Mouse (Mus musculus): ENCODE measurements at regions not wholly inside any gene's neighbourhood (a gene's known extent, or its start where the extent isn't known, plus 50 kb on each side); places are given as distances from the start of the nearest gene placed in this dataset.

DNA sequence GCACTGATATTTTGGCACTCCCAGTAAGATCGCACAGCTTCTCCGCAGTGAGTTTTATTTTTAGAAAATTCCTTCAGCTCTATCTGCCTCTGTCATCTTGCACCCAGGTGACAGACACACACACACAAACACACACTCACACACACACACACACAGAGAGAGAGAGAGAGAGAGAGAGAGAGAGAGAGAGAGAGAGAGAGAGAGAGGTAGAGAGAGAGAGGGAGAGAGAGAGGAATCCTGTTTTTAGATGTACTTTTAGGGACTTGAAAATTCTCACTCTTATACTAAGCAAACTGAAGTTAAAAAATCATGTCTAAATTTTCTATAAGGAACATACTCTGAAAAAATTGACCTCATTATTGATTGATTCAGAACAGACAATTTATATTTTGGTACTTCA is 210.2 kb upstream of the Cdh10 start:
- no peaks in the 10 kb centered on the region for H3K9me3 ChIP-seq
- H3K9ac ChIP-seq: no peak overlapping the region
- no peak overlapping the region for H3K27ac ChIP-seq
- H3K4me3 ChIP-seq (replicated peaks): no peak overlapping the region
- WGBS: 89% methylated on average over 2 of the region's 2 CpGs
- H3K4me2 ChIP-seq (replicated peaks): no peak overlapping the region
- no peak for ATAC-seq
- H3K4me1 ChIP-seq (replicated peaks): no peaks in the 10 kb centered on the region
- no peaks in the 10 kb centered on the region for H3K27me3 ChIP-seq (replicated peaks)
- no peaks in the 10 kb centered on the region for H3K36me3 ChIP-seq

DNA sequence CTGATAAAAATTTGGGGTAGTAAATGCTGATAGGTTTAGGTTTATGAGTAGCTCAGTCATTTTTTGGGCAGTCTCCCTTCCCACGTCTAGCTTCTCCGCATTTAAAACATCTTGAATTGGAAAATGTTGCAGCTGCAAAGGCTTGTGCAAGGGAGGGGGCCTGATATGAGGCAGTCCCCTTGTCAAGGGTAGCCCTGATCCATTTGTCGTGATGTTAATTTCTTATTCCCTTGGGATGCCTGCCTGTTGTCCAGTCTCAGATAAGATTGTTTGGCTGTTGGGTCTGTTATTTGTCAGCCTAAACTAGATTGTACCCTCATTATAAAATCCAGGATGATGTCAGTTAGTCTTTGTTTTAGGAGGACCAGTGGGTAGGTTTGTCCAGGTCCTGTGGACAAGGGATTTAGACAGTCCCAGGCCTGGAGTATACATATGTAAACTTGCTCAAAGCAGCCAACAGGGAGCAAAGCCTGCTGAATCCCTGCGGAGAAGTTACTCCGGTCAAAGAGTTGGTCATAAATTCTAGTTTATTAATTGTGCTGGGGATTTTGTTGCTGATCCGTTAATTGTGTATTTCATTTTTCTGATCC is 195.0 kb upstream of the Cdh10 start:
- ATAC-seq: no peak
- Histone ChIP-seq H3K4me1 (replicated peaks) (no peaks in the 10 kb centered on the region), H3K9ac (no peak overlapping the region), H3K27ac (no peak overlapping the region), H3K36me3 (no peaks in the 10 kb centered on the region), H3K27me3 (replicated peaks) (no peaks in the 10 kb centered on the region), H3K4me2 (replicated peaks) (no peak overlapping the region), H3K9me3 (no peaks in the 10 kb centered on the region), H3K4me3 (replicated peaks) (no peak overlapping the region)
- 75% methylated on average over 6 of the region's 6 CpGs for WGBS

DNA sequence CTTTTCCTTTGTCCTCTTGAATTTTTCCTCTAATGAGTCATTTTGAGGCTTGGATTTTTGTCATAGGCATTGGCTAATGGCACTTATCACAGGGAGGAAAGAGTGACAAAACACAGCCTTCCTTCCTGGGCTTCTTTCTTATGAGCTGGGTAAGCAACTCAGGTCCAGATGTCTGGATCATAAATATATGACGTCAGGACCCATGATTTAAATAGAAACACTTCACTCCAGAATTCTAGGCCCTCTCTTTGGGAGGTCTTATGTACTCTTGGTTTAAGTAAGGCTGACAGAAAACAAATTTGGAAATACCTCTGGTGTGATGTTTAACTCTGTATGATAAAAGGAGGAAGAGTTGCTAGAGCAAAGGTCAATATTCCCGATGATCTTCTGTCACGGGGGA is 193.8 kb upstream of the Cdh10 start:
- WGBS: 51% methylated on average over 3 of the region's 3 CpGs
- H3K36me3 ChIP-seq: no peaks in the 10 kb centered on the region
- no peaks in the 10 kb centered on the region for H3K4me1 ChIP-seq (replicated peaks)
- H3K9ac ChIP-seq: no peak overlapping the region
- peak; percentile 51; the same call in 1 of the 2 replicates for ATAC-seq
- H3K27me3 ChIP-seq (replicated peaks): no peaks in the 10 kb centered on the region
- H3K4me3 ChIP-seq (replicated peaks): no peak overlapping the region
- no peak overlapping the region for H3K27ac ChIP-seq
- no peak overlapping the region for H3K4me2 ChIP-seq (replicated peaks)
- H3K9me3 ChIP-seq: no peaks in the 10 kb centered on the region

DNA sequence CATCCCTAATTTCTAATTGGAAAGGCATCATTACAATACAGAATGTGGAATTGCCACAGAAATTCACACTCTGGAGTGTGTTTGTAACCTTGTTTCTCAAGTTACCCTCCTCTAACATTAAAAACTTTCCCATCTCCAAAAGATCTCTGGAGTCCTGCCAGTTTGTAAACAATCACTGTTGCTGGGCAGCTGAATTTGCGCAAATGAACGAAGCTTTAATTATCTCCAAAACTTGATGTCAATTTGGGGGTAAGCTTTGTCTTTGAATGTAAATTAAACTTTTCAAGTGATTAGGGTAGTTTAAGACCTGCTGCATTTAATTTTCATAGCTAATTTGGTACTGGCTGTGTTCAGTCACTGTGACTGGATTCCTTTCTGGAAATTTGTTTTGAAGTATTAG is 191.8 kb upstream of the Cdh10 start:
- no peaks in the 10 kb centered on the region for H3K27me3 ChIP-seq (replicated peaks)
- H3K4me2 ChIP-seq (replicated peaks): no peak overlapping the region
- no peak overlapping the region for H3K27ac ChIP-seq
- H3K36me3 ChIP-seq: no peaks in the 10 kb centered on the region
- H3K4me1 ChIP-seq (replicated peaks): no peaks in the 10 kb centered on the region
- H3K9ac ChIP-seq: no peak overlapping the region
- WGBS: 51% methylated on average over 2 of the region's 2 CpGs
- H3K4me3 ChIP-seq (replicated peaks): no peak overlapping the region
- no peaks in the 10 kb centered on the region for H3K9me3 ChIP-seq
- no peak for ATAC-seq

All from intestine, embryonic 15.5 days (tissue).